Mouse (Mus musculus): ENCODE results near the gene Psmb7.

The Psmb7 gene

GRCm38 (mm10) chr2:38544982-38545381 lies 98.9 kb downstream of the Psmb7 start:
- no peak for ATAC-seq (ENCODE audit: low TSS enrichment)

GRCm38 (mm10) chr2:38544341-38544740 lies 99.5 kb downstream of the Psmb7 start:
- ATAC-seq (ENCODE audit: low TSS enrichment) = no peak

DNA sequence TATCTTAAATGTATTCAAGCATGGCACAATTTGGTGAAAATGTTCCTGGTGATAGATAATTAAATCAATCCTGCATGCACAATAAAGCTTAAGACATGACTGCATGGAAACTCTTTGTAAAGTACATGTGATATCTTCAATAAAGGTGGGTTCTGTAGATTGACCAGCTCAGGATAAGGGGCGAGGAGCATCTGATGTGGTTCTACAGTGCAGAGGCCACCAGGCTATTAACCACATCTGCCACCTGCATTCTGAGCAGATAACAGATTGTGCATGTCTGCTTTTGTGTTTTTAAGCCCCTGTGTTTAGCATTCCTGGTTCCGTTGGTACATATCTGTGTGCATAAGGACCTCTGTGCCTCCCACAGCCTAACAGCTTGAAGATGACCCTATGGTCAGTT lies 100.7 kb downstream of the Psmb7 start:
- no peak for ATAC-seq (ENCODE audit: low TSS enrichment)

DNA sequence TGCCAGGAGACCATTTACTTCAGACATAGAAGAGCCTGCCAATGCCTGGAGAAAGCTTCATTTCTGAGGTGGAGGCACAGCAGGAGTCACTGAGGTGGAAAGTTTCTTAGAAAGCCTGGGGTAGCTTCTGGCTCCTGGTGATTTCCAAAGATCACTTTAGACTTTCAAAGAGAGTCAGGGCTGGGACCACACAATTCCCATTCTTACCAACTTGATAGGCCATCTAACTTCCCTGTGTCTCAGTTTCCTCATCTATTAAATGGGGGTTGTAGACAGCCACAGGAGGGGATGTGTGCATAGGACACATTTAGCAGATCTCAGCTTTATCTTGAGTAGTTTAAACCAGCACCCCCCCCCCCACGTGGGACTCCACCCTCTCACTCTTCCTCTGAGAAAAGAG lies 101.5 kb downstream of the Psmb7 start:
- ATAC-seq (ENCODE audit: low TSS enrichment) = no peak

DNA sequence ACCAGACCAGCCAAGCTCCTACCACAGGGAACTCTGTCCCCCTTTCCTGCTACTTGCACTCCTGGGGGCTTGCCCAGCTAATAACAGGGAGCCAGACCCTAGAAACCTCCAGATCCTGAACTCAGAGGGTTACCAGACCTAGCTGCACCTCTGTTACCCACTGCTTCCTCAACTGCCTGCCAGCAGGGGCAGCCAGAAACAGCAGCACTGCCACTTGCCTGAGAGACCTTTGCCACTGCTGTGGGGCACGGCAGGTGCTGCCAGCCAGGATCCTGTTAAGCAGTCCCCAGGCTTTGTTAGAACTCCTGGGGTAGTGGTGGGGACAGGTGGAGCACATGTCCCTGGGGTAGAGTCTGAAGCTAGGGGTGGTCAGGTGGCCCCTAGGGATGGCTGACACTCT lies 102.3 kb downstream of the Psmb7 start:
- ATAC-seq (ENCODE audit: low TSS enrichment) = no peak

DNA sequence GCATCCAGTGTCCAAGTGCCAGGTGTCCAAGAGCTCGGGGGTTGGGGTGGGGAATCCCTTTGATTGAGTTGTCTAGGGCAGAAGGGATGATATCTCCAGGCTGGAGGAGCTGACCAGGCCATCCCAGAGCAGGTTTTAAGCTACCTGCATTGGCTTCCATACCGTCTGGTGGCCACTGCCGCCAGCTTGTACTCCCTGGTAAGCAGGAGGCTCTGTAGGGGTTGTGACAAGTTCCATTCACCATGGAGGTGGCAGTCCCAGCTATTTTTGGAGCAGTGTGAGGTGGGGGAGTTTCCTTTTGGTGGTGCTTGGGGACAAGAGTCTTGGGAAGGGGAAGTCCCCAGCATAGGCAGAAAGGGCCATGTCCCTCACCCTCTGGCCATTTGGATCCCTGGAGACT lies 102.8 kb downstream of the Psmb7 start:
- no peak for ATAC-seq (ENCODE audit: low TSS enrichment)

- no peak for ATAC-seq (ENCODE audit: low TSS enrichment)
These were observed 103.2 kb downstream of the Psmb7 start for GRCm38 (mm10) chr2:38540666-38541065.

DNA sequence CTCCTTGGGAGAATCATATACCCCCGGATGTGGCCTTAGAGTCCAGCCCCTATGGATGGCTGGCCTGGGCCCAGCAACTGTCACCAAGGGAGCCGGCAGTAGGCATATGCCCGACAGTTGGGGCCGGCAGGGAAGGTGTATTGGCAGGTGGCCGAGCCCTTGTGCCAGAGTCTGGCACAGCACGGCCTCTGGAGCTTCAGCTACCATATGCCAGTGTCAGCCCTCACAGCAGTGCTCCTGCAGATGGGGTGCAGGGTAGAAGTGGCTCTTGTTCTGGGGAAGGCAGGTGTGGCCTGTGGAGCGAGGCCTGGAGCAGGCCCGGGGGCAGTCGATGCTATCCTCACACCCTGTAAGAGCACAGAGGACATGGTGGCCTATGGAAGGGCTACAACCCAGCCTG lies 104.2 kb downstream of the Psmb7 start:
- no peak for ATAC-seq (ENCODE audit: low TSS enrichment)
